Mouse (Mus musculus): ENCODE measurements around the gene Nup62. TPM values are rescaled to one million over a fixed set of nuclear protein-coding genes. Genes with fewer than 3 reads are reported as not detected.
A peak's percentile ranks its signal among the peaks of the same experiment; 100 is the strongest.

Gene Nup62
- polyA plus RNA-seq, 1 experiment from 2014 or later = 47.0 TPM

DNA sequence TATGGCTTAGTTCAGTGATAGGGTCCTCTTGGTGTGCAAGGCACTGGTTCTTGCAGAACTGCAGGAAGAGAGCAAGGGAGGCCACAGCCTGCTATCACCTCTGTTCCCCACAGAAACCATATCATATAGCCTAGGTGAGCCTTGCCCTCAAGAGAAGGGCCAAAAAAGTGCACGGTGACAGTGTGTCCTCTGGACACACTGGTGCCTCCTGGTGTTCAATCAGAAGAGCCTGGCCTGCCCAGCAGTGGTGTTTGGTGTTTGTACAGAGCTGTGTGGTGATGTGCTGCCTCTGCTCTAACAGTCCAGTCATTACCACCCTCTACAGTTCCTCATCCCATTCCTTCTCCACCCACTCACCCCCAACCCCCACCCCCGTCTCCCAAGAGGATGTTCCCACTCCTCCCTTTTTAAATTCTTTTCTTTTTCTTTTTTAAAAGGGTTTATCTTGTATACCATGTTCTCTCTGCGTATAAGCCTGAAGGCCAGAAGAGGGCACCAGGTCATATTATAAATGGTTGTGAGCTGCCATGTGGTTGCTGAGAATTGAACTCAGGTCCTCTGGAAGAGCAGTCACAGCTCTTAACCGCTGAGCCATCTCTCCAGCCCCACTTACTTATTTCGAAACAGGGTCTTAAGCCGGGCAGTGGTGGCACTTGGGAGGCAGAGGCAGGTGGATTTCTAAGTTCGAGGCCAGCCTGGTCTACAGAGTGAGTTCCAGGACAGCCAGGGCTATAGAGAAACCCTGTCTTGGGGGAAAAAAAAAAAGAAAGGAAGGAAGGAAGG is 6.0 kb downstream of the Nup62 start:
- Histone ChIP-seq H3K9me3 (ENCODE audit: control insufficient read depth, low read length) (no peaks in the 10 kb centered on the region), H3K4me3 (ENCODE audit: low read depth, low read length) (no peak overlapping the region), H3K27me3 (replicated peaks; ENCODE audit: control insufficient read depth, insufficient read depth, low read length) (no peaks in the 10 kb centered on the region), H3K4me1 (ENCODE audit: control insufficient read depth, insufficient read depth, low read length) (peaks cover 20% of the 10 kb centered on the region), H3K4me2 (ENCODE audit: low read depth, low read length) (no peak overlapping the region), H3K36me3 (ENCODE audit: control insufficient read depth, insufficient read depth, low read length) (no peaks in the 10 kb centered on the region), H3K9ac (ENCODE audit: low read depth, low read length) (no peak overlapping the region), H3K27ac (replicated peaks; ENCODE audit: low read depth, low read length) (no peak overlapping the region)
- WGBS = 86% methylated on average over 7 of the region's 7 CpGs
- no peak for ATAC-seq (ENCODE audit: low read depth)
- no peak for DNase-seq (ENCODE audit: low spot score)

DNA sequence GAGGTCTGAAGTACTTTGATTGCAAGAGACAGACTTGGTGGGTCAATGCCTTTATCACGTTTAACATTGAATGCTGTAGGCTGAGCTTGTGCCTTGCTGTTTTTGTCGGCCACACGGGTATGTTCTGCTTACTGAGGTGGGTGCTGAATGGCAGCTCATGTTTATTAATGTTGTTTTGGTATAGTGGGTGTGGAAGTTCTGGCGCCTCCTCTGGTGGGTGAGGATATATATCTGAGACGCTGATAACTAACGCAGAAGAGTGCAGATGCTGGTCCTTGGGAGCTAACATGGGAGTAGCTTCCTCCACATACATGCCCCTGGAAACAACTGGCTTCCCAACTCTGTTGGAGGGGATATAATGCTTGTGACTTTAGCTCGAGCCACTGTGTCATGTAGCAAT is 7.5 kb downstream of the Nup62 start:
- H3K9ac ChIP-seq (ENCODE audit: low read depth, low read length) = no peak overlapping the region
- 55% methylated on average over 7 of the region's 7 CpGs for WGBS
- no peak for DNase-seq (ENCODE audit: low spot score)

DNA sequence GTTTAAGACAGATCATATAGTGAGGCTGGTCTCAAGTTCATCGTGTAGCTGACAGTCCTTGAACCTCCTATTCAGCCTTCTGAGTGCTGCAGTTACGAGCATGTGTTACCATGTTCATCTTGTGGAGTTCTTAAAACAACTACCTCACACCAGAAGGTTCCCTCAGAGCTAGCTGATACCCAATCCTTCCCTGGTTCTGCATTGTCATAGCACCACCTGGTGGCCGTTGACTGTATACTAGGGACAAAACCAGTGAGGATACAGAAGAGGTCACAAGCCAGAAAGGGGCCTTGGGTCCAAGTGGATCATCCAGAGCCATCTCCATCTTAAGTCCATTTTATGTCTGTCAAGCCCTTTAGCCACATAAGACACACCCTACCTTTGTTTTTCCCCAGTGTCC is 9.0 kb downstream of the Nup62 start:
- DNase-seq (ENCODE audit: low spot score) = peak; percentile 81
- Histone ChIP-seq H3K27me3 (replicated peaks; ENCODE audit: control insufficient read depth, insufficient read depth, low read length) (no peaks in the 10 kb centered on the region), H3K9ac (ENCODE audit: low read depth, low read length) (no peak overlapping the region), H3K27ac (replicated peaks; ENCODE audit: low read depth, low read length) (no peak overlapping the region), H3K9me3 (ENCODE audit: control insufficient read depth, low read length) (no peaks in the 10 kb centered on the region), H3K4me2 (ENCODE audit: low read depth, low read length) (no peak overlapping the region), H3K4me3 (ENCODE audit: low read depth, low read length) (no peak overlapping the region), H3K4me1 (ENCODE audit: control insufficient read depth, insufficient read depth, low read length) (no peaks in the 10 kb centered on the region), H3K36me3 (ENCODE audit: control insufficient read depth, insufficient read depth, low read length) (peaks cover 18% of the 10 kb centered on the region)
- 26% methylated on average over 3 of the region's 3 CpGs for WGBS
- peak; percentile 73; the same call in 1 of the 2 replicates for ATAC-seq (ENCODE audit: low read depth)

More for the DNA sequence above, 7.5 kb downstream of the Nup62 start:
- peaks cover 3% of the 10 kb centered on the region for H3K36me3 ChIP-seq (ENCODE audit: control insufficient read depth, insufficient read depth, low read length)
- H3K27ac ChIP-seq (replicated peaks; ENCODE audit: low read depth, low read length) = no peak overlapping the region
- H3K4me3 ChIP-seq (ENCODE audit: low read depth, low read length) = no peak overlapping the region
- no peaks in the 10 kb centered on the region for H3K27me3 ChIP-seq (replicated peaks; ENCODE audit: control insufficient read depth, insufficient read depth, low read length)
- peaks cover 7% of the 10 kb centered on the region; the same call in 1 of the 2 replicates for H3K4me1 ChIP-seq (ENCODE audit: control insufficient read depth, insufficient read depth, low read length)
- no peak for ATAC-seq (ENCODE audit: low read depth)
- H3K9me3 ChIP-seq (ENCODE audit: control insufficient read depth, low read length) = no peaks in the 10 kb centered on the region
- no peak overlapping the region for H3K4me2 ChIP-seq (ENCODE audit: low read depth, low read length)

DNA sequence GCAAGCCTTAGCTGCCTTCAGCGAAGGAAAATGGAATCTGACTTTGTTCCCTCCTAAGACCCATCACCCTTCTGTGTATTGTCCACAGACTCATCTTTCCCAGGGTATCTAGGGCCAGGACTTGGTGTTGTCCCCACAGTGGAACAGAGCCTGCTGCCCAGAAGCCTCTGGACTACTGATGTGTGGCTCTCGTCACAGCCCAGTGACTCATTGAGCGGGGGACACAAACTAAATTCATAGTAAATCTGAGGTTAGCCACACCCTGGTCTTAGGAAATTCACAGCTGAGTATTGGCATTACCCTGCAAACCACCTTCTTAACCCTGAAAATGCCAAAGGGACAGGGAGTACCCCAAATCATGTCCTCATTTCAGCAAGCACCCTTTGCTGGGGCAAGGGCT is 10.9 kb downstream of the Nup62 start:
- H3K4me1 ChIP-seq (ENCODE audit: control insufficient read depth, insufficient read depth, low read length) = no peaks in the 10 kb centered on the region
- no peak overlapping the region for H3K27ac ChIP-seq (replicated peaks; ENCODE audit: low read depth, low read length)
- WGBS = 79% methylated on average over 3 of the region's 3 CpGs
- H3K9ac ChIP-seq (ENCODE audit: low read depth, low read length) = no peak overlapping the region
- H3K36me3 ChIP-seq (ENCODE audit: control insufficient read depth, insufficient read depth, low read length) = peaks cover 37% of the 10 kb centered on the region
- H3K9me3 ChIP-seq (ENCODE audit: control insufficient read depth, low read length) = no peaks in the 10 kb centered on the region
- no peak overlapping the region for H3K4me3 ChIP-seq (ENCODE audit: low read depth, low read length)
- no peak for ATAC-seq (ENCODE audit: low read depth)
- no peaks in the 10 kb centered on the region for H3K27me3 ChIP-seq (replicated peaks; ENCODE audit: control insufficient read depth, insufficient read depth, low read length)
- no peak overlapping the region for H3K4me2 ChIP-seq (ENCODE audit: low read depth, low read length)
- DNase-seq (ENCODE audit: low spot score) = no peak

DNA sequence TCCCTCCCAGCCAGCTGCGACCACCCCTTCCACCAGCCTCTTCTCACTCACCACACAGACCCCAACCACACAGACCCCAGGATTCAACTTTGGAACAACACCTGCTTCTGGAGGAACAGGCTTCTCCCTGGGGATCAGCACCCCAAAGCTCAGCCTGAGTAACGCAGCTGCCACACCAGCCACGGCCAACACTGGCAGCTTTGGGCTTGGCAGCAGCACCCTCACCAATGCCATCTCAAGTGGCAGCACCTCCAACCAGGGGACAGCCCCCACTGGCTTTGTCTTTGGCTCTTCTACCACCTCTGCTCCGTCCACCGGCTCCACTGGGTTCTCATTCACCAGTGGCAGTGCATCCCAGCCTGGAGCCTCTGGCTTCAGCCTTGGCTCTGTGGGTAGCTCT is 12.8 kb downstream of the Nup62 start:
- Histone ChIP-seq H3K9me3 (ENCODE audit: control insufficient read depth, low read length) (no peaks in the 10 kb centered on the region), H3K4me3 (ENCODE audit: low read depth, low read length) (no peak overlapping the region), H3K4me2 (ENCODE audit: low read depth, low read length) (no peak overlapping the region), H3K4me1 (ENCODE audit: control insufficient read depth, insufficient read depth, low read length) (no peaks in the 10 kb centered on the region), H3K27ac (replicated peaks; ENCODE audit: low read depth, low read length) (no peak overlapping the region), H3K27me3 (replicated peaks; ENCODE audit: control insufficient read depth, insufficient read depth, low read length) (no peaks in the 10 kb centered on the region), H3K9ac (ENCODE audit: low read depth, low read length) (no peak overlapping the region), H3K36me3 (ENCODE audit: control insufficient read depth, insufficient read depth, low read length) (peaks cover 41% of the 10 kb centered on the region)
- no peak for ATAC-seq (ENCODE audit: low read depth)
- 87% methylated on average over 5 of the region's 5 CpGs for WGBS
- no peak for DNase-seq (ENCODE audit: low spot score)

DNA sequence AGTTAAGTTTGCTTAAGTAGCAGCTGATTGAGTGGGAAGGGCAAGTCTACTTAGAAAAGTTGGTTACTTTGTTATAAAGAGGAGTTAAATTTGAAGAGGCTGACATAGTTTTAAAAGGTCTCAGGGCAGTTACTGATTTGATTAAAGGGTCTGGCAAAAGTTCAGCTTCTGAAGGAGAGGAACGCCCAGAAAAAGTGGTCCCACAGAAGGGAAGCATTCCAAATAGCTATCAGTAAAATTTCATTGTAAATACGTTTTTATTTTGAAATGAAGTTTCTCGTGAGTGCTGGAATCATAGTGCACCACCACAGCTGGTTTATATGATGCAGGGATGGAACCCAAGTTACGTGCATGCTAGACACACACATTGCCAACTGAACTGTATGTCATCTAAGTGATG is 16.9 kb downstream of the Nup62 start:
- WGBS = 54% methylated on average over 4 of the region's 4 CpGs
- H3K9me3 ChIP-seq (ENCODE audit: control insufficient read depth, low read length) = no peaks in the 10 kb centered on the region
- no peak overlapping the region for H3K27ac ChIP-seq (replicated peaks; ENCODE audit: low read depth, low read length)
- no peak for ATAC-seq (ENCODE audit: low read depth)
- no peaks in the 10 kb centered on the region for H3K4me1 ChIP-seq (ENCODE audit: control insufficient read depth, insufficient read depth, low read length)
- H3K9ac ChIP-seq (ENCODE audit: low read depth, low read length) = no peak overlapping the region
- peaks cover 41% of the 10 kb centered on the region for H3K36me3 ChIP-seq (ENCODE audit: control insufficient read depth, insufficient read depth, low read length)
- no peak overlapping the region for H3K4me2 ChIP-seq (ENCODE audit: low read depth, low read length)
- H3K27me3 ChIP-seq (replicated peaks; ENCODE audit: control insufficient read depth, insufficient read depth, low read length) = no peaks in the 10 kb centered on the region
- DNase-seq (ENCODE audit: low spot score) = no peak
- no peak overlapping the region for H3K4me3 ChIP-seq (ENCODE audit: low read depth, low read length)

DNA sequence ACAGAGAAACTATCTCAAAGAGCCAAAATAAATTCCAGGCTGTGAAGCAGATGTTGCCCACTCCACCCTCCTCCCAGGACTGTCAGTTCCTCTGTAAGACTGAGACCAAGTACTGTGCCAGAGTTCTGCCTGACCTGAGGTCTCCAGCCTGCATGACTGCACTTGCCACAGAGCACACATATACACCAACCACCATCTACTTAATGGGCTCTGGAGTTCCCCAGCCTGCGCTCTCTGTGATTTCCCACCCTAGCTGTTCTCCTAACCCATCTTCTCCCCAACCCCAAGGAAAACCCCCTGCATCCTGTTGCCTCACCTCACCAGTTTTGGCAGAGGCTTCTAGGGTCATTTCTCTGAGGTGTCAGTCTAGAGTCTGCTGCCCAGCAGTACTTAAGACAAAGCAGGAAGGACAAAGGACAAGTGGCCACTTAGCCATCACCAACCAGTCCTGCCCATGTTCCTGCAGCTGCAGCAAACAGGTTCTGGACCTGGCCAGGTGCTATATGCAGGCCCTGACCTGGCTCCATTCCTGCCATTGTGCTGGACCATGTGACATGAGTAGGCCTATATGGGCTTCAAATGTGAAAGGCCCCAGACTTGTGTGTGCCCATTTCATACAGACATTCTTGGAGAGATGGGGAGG is 19.6 kb downstream of the Nup62 start:
- DNase-seq (ENCODE audit: low spot score) = no peak
- Histone ChIP-seq H3K4me2 (ENCODE audit: low read depth, low read length) (no peak overlapping the region), H3K9me3 (ENCODE audit: control insufficient read depth, low read length) (no peaks in the 10 kb centered on the region), H3K4me3 (ENCODE audit: low read depth, low read length) (no peak overlapping the region), H3K9ac (ENCODE audit: low read depth, low read length) (no peak overlapping the region), H3K4me1 (ENCODE audit: control insufficient read depth, insufficient read depth, low read length) (peaks cover 6% of the 10 kb centered on the region), H3K27ac (replicated peaks; ENCODE audit: low read depth, low read length) (no peak overlapping the region), H3K27me3 (replicated peaks; ENCODE audit: control insufficient read depth, insufficient read depth, low read length) (peaks cover 20% of the 10 kb centered on the region), H3K36me3 (ENCODE audit: control insufficient read depth, insufficient read depth, low read length) (peaks cover 21% of the 10 kb centered on the region)
- ATAC-seq (ENCODE audit: low read depth) = no peak
- WGBS = 80% methylated on average over 1 of the region's 1 CpGs

DNA sequence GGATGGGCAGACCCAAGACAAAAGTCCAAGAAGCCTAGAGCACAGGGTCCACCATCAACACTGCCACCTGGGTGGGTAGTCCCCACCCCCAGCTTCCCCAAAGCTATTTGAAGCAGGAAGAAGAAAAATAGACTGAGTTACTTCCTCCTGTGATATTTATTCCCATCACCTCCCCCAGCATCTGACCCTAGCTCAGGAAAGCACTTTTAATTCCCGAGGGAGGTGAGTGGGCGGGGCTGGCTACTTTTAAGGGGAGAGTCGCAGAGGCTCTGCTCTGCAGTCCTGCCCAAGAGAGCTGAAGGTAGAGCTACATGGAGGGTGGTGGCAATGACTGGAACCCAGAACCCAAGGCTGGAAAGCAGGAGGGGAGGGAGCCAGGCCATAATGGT is 20.1 kb downstream of the Nup62 start:
- Histone ChIP-seq H3K9me3 (ENCODE audit: control insufficient read depth, low read length) (no peaks in the 10 kb centered on the region), H3K9ac (ENCODE audit: low read depth, low read length) (no peak overlapping the region), H3K36me3 (ENCODE audit: control insufficient read depth, insufficient read depth, low read length) (peaks cover 20% of the 10 kb centered on the region), H3K27me3 (replicated peaks; ENCODE audit: control insufficient read depth, insufficient read depth, low read length) (peaks cover 24% of the 10 kb centered on the region), H3K4me2 (ENCODE audit: low read depth, low read length) (no peak overlapping the region), H3K4me1 (ENCODE audit: control insufficient read depth, insufficient read depth, low read length) (peaks cover 6% of the 10 kb centered on the region), H3K27ac (replicated peaks; ENCODE audit: low read depth, low read length) (no peak overlapping the region), H3K4me3 (ENCODE audit: low read depth, low read length) (no peak overlapping the region)
- WGBS = 52% methylated on average over 3 of the region's 3 CpGs
- ATAC-seq (ENCODE audit: low read depth) (no peak), DNase-seq (ENCODE audit: low spot score) (no peak)

Measured in embryonic facial prominence, embryonic 14.5 days (tissue).